In genomic region chr2:68472551-68472910, GRCm38 (mm10) we compare ENCODE assay signal across 8 mouse cellular contexts. TPM values are rescaled to one million over a fixed set of nuclear protein-coding genes. Genes with fewer than 3 reads are reported as not detected.
DNase-seq lines count a peak whose midpoint lies in the region; ATAC-seq and TF ChIP-seq lines count a peak whose summit lies in the region.

No protein-coding gene starts in this region.

- WGBS in thymus, adult 2 months, result 25% methylated on average over 5 of the region's 5 CpGs
- 10% methylated on average over 5 of the region's 5 CpGs for WGBS in liver, embryonic 14.5 days (ENCODE audit: insufficient replicate concordance)

- peak overlapping the region; percentile 93 for H3K4me3 ChIP-seq in gastrocnemius, adult 2 months
- peak overlapping the region; percentile 58 for H3K4me3 ChIP-seq in thymus, adult 2 months (ENCODE audit: control insufficient read depth, insufficient read depth, low read length)
- H3K4me3 ChIP-seq in liver, embryonic 14.5 days (ENCODE audit: insufficient read depth in 1 of 2, low read depth in 2 of 2, low read length in 2 of 2), result peak overlapping the region; percentile 57 to 58

- TF ChIP-seq EP300 in liver, embryonic 14.5 days (IDR thresholded peaks at IDR 0.05; ENCODE audit: low read depth), result no peak

- no peak for ATAC-seq in liver, embryonic 14.5 days (ENCODE audit: insufficient read depth)
- ATAC-seq in granulocyte monocyte progenitor cell, adult 5-6 weeks (replicated peaks; ENCODE audit: poor library complexity, severe bottlenecking), result no peak

- intact Hi-C loops in gastrocnemius, adult 2 months (cut with DNase I), result loop anchor here (5.0 kb wide), 1 partner anchor 95 kb away; no protein-coding TSS in a partner anchor
- intact Hi-C loops in gastrocnemius, postnatal 36 days (cut with DNase I), result loop anchor here (10.0 kb wide), 1 partner anchor 108 kb away; no protein-coding TSS in a partner anchor

- H3K27ac ChIP-seq in gastrocnemius, adult 2 months, result peak overlapping the region; percentile 81
- no peak overlapping the region for H3K27ac ChIP-seq in thymus, adult 2 months (ENCODE audit: control insufficient read depth, insufficient read depth, low read length)
- H3K27ac ChIP-seq in liver, embryonic 14.5 days, result no peak overlapping the region

- TF ChIP-seq CTCF in gastrocnemius, adult 2 months (IDR thresholded peaks at IDR 0.05), result no peak
- TF ChIP-seq CTCF in thymus, adult 2 months (IDR thresholded peaks at IDR 0.05; ENCODE audit: borderline replicate concordance, control insufficient read depth, extremely low read depth, insufficient read depth, low read length, poor library complexity), result no peak
- no peak for TF ChIP-seq CTCF in liver, embryonic 14.5 days (IDR thresholded peaks at IDR 0.05; ENCODE audit: low read depth)

- peaks cover 6% of the 10 kb centered on the region for H3K27me3 ChIP-seq in thymus, adult 2 months (ENCODE audit: control insufficient read depth, insufficient read depth, low read length)
- H3K27me3 ChIP-seq in liver, embryonic 14.5 days (ENCODE audit: control insufficient read depth, insufficient read depth, low read length), result peaks cover 40% of the 10 kb centered on the region

- no peaks in the 10 kb centered on the region for H3K36me3 ChIP-seq in thymus, adult 2 months (ENCODE audit: control insufficient read depth, insufficient read depth, low read length)
- H3K36me3 ChIP-seq in liver, embryonic 14.5 days (replicated peaks; ENCODE audit: control insufficient read depth, insufficient read depth, low read depth), result no peaks in the 10 kb centered on the region

- peak overlapping the region; percentile 67 for H3K4me2 ChIP-seq in liver, embryonic 14.5 days (ENCODE audit: low read depth)

- TF ChIP-seq POLR2A in thymus, adult 2 months (IDR thresholded peaks at IDR 0.05; ENCODE audit: control insufficient read depth, extremely low read depth, insufficient read depth, low read length, poor library complexity), result no peak

- peaks cover 9% of the 10 kb centered on the region for H3K4me1 ChIP-seq in thymus, adult 2 months (replicated peaks; ENCODE audit: control insufficient read depth, insufficient read depth, low read length)
- no peaks in the 10 kb centered on the region for H3K4me1 ChIP-seq in liver, embryonic 14.5 days (replicated peaks; ENCODE audit: control insufficient read depth in 2 of 2, insufficient read depth in 2 of 2, low read length in 1 of 2)

- no peaks in the 10 kb centered on the region for H3K9me3 ChIP-seq in liver, embryonic 14.5 days (ENCODE audit: control insufficient read depth, low read length)

- DNase-seq in gastrocnemius, adult 2 months, result no peak
- DNase-seq in gastrocnemius, postnatal 36 days, result no peak
- no peak for DNase-seq in thymus, adult 2 months
- no peak for DNase-seq in thymus, postnatal 10 days (ENCODE audit: low spot score in 2 of 2)
- no peak for DNase-seq in liver, embryonic 14.5 days (ENCODE audit: low read depth in 3 of 3, low spot score in 3 of 3)
- no peak for DNase-seq in adrenal gland, adult 8-10 months
- DNase-seq in T-cell, adult 2 months (ENCODE audit: low spot score), result no peak

- H3K9ac ChIP-seq in liver, embryonic 14.5 days (replicated peaks), result no peak overlapping the region

RNA-seq across cellular contexts. Expression of gene Stk39, which starts 0.5 kb away (rescaled TPM):
- total RNA-seq in gastrocnemius, adult 2 months (2021), result 1 to 10 TPM; 1.9 to 4.1 TPM
- total RNA-seq in gastrocnemius, postnatal 36 days (2021), result 1 to 10 TPM; 2.5 to 3.8 TPM
- polyA plus RNA-seq in thymus, adult 2 months (2012; rRNA removed), result 3.5 and 5.5 TPM in 2 replicates
- polyA plus RNA-seq in liver, embryonic 14.5 days (2012; rRNA removed), result 0.57 and 0.93 TPM in 2 replicates
- 1.3 and 1.7 TPM in 2 replicates for polyA plus RNA-seq in liver, embryonic 14.5 days (2014; fragmentation: Nextera tagmentation; extraction: Ambion mirVana)
- total RNA-seq in granulocyte monocyte progenitor cell, adult 5-6 weeks (2014; fragmentation: Nextera tagmentation), result 0.11 TPM in 1 of 2 replicates, not detected in the other
- 0.36 and 0.90 TPM in 2 replicates for total RNA-seq in granulocyte monocyte progenitor cell, adult 5-6 weeks (2017)
- 100 to 1,000 TPM in 1 of 4 experiments, 10 to 100 TPM in 3; 59.8 to 101 (median 73.8) TPM for total RNA-seq in adrenal gland, adult 8-10 months (2022)

Comparison
In these comparisons a context has a peak if more than half of its experiments do, and no peak if none do; other contexts are left out.
1. RNA of gene Stk39, which starts 0.5 kb away (total RNA-seq): 59.8 to 101 TPM in adrenal gland, adult 8-10 months; 1.9 to 4.1 TPM in gastrocnemius, adult 2 months, 2.5 to 3.8 TPM in gastrocnemius, postnatal 36 days and 0.11 to 0.90 TPM in granulocyte monocyte progenitor cell, adult 5-6 weeks; every median in the first group is over 10 times any median in the second.
2. Peak in every context shown above with its lines, with median percentiles within 50 percentile points of each other: H3K4me3 ChIP-seq.